In genomic region chr8:83722631-83723030, GRCm38 (mm10) we compare ENCODE assay signal across 22 mouse cellular contexts. TPM values are rescaled to one million over a fixed set of nuclear protein-coding genes. Genes with fewer than 3 reads are reported as not detected.
DNase-seq lines count a peak whose midpoint lies in the region; TF ChIP-seq lines count a peak whose summit lies in the region.
"Had no signal": no experiment of that assay in that cellular context is flagged by ENCODE, and none has a peak within 500 bp of the region (broad histone marks: within the 10 kb centered on the region; RNA-seq: fewer than 3 reads in every experiment).

No protein-coding gene starts in this region.

- H3K4me2 ChIP-seq in myocyte (ENCODE audit: low read depth): no peak overlapping the region
- H3K4me2 ChIP-seq: embryonic facial prominence, embryonic 12.5 days; forebrain, embryonic 12.5 days; forebrain, embryonic 15.5 days had no signal

- TF ChIP-seq CTCF in gastrocnemius, adult 2 months (IDR thresholded peaks at IDR 0.05): no peak
- no peak for TF ChIP-seq CTCF in heart, adult 2 months (IDR thresholded peaks at IDR 0.05)

- H3K27ac ChIP-seq in gastrocnemius, adult 2 months: peak overlapping the region; percentile 68
- H3K27ac ChIP-seq in heart, adult 2 months: peak overlapping the region; percentile 71
- H3K27ac ChIP-seq: embryonic facial prominence, embryonic 10.5 days; embryonic facial prominence, embryonic 12.5 days; forebrain, embryonic 12.5 days; forebrain, embryonic 15.5 days had no signal

- H3K27me3 ChIP-seq in heart, adult 2 months (ENCODE audit: control insufficient read depth, insufficient read depth, low read length): no peaks in the 10 kb centered on the region
- no peaks in the 10 kb centered on the region for H3K27me3 ChIP-seq in myocyte (ENCODE audit: control insufficient read depth, insufficient read depth, insufficient read length)
- no peaks in the 10 kb centered on the region for H3K27me3 ChIP-seq in splenic B cell, adult 2 months (ENCODE audit: control insufficient read depth, insufficient read depth, low read length, poor library complexity, severe bottlenecking)
- H3K27me3 ChIP-seq: CH12.LX; embryonic facial prominence, embryonic 12.5 days; forebrain, embryonic 12.5 days; forebrain, embryonic 15.5 days; Patski had no signal

- intact Hi-C loops in gastrocnemius, adult 2 months (cut with DNase I): no loop called here
- intact Hi-C loops in gastrocnemius, postnatal 14 days (cut with DNase I; ENCODE audit: low total_unique reads): loop anchor here (5.0 to 10.0 kb wide), 2 partner anchors 58 to 175 kb away; partner anchors contain the start of gene Ptger1
- intact Hi-C loops in heart, adult 2 months (cut with DNase I): loop anchor here (2.0 kb wide), 2 partner anchors 14 to 56 kb away; partner anchors contain the start of gene Ptger1
- intact Hi-C loops in heart, postnatal 25 days (cut with DNase I): loop anchor here (5.0 kb wide), 2 partner anchors 60 kb away; no protein-coding TSS in a partner anchor

- peaks cover 4% of the 10 kb centered on the region for H3K36me3 ChIP-seq in heart, adult 2 months (ENCODE audit: control insufficient read depth, insufficient read depth, low read length)
- peaks cover 48% of the 10 kb centered on the region for H3K36me3 ChIP-seq in myocyte (ENCODE audit: control insufficient read depth, insufficient read depth)
- H3K36me3 ChIP-seq in splenic B cell, adult 2 months (ENCODE audit: control insufficient read depth, insufficient read depth, low read length, poor library complexity, severe bottlenecking): peaks cover 22% of the 10 kb centered on the region

- no peak for TF ChIP-seq EP300 in heart, adult 2 months (IDR thresholded peaks at IDR 0.05; ENCODE audit: insufficient read depth, low read depth, low read length)

- no peak overlapping the region for H3K9ac ChIP-seq in heart, adult 2 months (ENCODE audit: low read depth, low read length)
- H3K9ac ChIP-seq: embryonic facial prominence, embryonic 12.5 days; forebrain, embryonic 12.5 days; forebrain, embryonic 15.5 days; forebrain, postnatal 0 days had no signal

- no peak overlapping the region for H3K4me3 ChIP-seq in gastrocnemius, adult 2 months
- no peak overlapping the region for H3K4me3 ChIP-seq in heart, adult 2 months
- H3K4me3 ChIP-seq in myocyte: no peak overlapping the region
- H3K4me3 ChIP-seq: embryonic facial prominence, embryonic 10.5 days; embryonic facial prominence, embryonic 12.5 days; forebrain, embryonic 12.5 days; forebrain, embryonic 15.5 days had no signal

- H3K4me1 ChIP-seq in heart, adult 2 months (ENCODE audit: control insufficient read depth, insufficient read depth, low read length): peaks cover 9% of the 10 kb centered on the region
- H3K4me1 ChIP-seq: embryonic facial prominence, embryonic 10.5 days; embryonic facial prominence, embryonic 12.5 days; forebrain, embryonic 15.5 days had no signal

- no peak for TF ChIP-seq POLR2A in heart, adult 2 months (IDR thresholded peaks at IDR 0.05; ENCODE audit: insufficient read depth, low read depth, low read length)
- TF ChIP-seq POLR2A in myocyte (IDR thresholded peaks at IDR 0.05; ENCODE audit: insufficient read length, low read depth): no peak

- H3ac ChIP-seq in myocyte (ENCODE audit: control insufficient read depth, insufficient read length): no peak overlapping the region

- peaks cover 2% of the 10 kb centered on the region; the same call in 1 of the 2 replicates for H3K79me2 ChIP-seq in heart, adult 2 months (replicated peaks; ENCODE audit: control insufficient read depth, insufficient read depth, low read length)
- H3K79me2 ChIP-seq in myocyte (ENCODE audit: control insufficient read depth, insufficient read depth): peaks cover 26% of the 10 kb centered on the region

- 77% methylated on average over 12 of the region's 12 CpGs for WGBS in heart, adult 2 months

- DNase-seq in gastrocnemius, adult 2 months: peak; percentile 13
- no peak for DNase-seq in gastrocnemius, postnatal 14 days
- no peak for DNase-seq in heart, adult 2 months
- no peak for DNase-seq in heart, postnatal 25 days (ENCODE audit: low spot score)
- peak; percentile 13 for DNase-seq in splenic B cell, adult 2 months (ENCODE audit: low read depth, low spot score)
- no peak for DNase-seq in right cerebral cortex, postnatal 25 days
- no peak for DNase-seq in urinary bladder, postnatal 14 days (ENCODE audit: low spot score)
- DNase-seq: adrenal gland, adult 8-10 months; adrenal gland, postnatal 14 days; cerebellum, adult 11-12 months; cerebellum, adult 2 months; cerebellum, adult 9-10 months; cerebellum, postnatal 10 days; cerebellum, postnatal 25 days; forebrain, postnatal 0 days had no signal

TF ChIP-seq in myocyte, 11 proteins besides CTCF, POLR2A, EP300 and RAD21:
- TF ChIP-seq MYOG (IDR thresholded peaks at IDR 0.05; ENCODE audit: control insufficient read depth in 1 of 3, insufficient read depth in 1 of 3, insufficient read length in 2 of 3, low read depth in 2 of 3) (no peak), POLR2AphosphoS2 (IDR thresholded peaks at IDR 0.05; ENCODE audit: insufficient read length, low read depth) (peak; percentile 59)

RNA-seq across cellular contexts. Expression of gene Ddx39, which starts 7.7 kb away (rescaled TPM):
- 10 to 100 TPM; 11.2 to 13.1 TPM for total RNA-seq in gastrocnemius, adult 2 months (2021)
- 10 to 100 TPM; 11.0 to 14.7 TPM for total RNA-seq in gastrocnemius, postnatal 14 days (2021)
- 10 to 100 TPM; 15.7 to 17.7 TPM for total RNA-seq in heart, adult 2 months (2021)
- polyA plus RNA-seq in heart, adult 2 months (2012; rRNA removed): 18.0 and 27.3 TPM in 2 replicates
- total RNA-seq in heart, postnatal 25 days (2021): 10 to 100 TPM; 20.0 to 21.6 TPM
- 113 TPM for polyA plus RNA-seq in myocyte (2012; fragmentation: generic; extraction: Trizol)

RNA-seq across cellular contexts. Expression of gene Adgre5, which starts 18.5 kb away (rescaled TPM):
- total RNA-seq in gastrocnemius, adult 2 months (2021): 10 to 100 TPM; 16.3 to 27.7 TPM
- total RNA-seq in gastrocnemius, postnatal 14 days (2021): 10 to 100 TPM; 31.6 to 40.0 TPM
- 10 to 100 TPM; 44.6 to 46.4 TPM for total RNA-seq in heart, adult 2 months (2021)
- 73.1 and 73.9 TPM in 2 replicates for polyA plus RNA-seq in heart, adult 2 months (2012; rRNA removed)
- total RNA-seq in heart, postnatal 25 days (2021): 10 to 100 TPM; 39.4 to 56.9 TPM
- 137 TPM for polyA plus RNA-seq in myocyte (2012; fragmentation: generic; extraction: Trizol)

RNA-seq across cellular contexts. Expression of gene Pkn1, which starts 23.7 kb away (rescaled TPM):
- total RNA-seq in gastrocnemius, adult 2 months (2021): 10 to 100 TPM; 25.8 to 29.9 TPM
- total RNA-seq in gastrocnemius, postnatal 14 days (2021): 10 to 100 TPM; 52.5 to 52.6 TPM
- total RNA-seq in heart, adult 2 months (2021): 10 to 100 TPM; 51.1 to 55.6 TPM
- 53.7 and 59.5 TPM in 2 replicates for polyA plus RNA-seq in heart, adult 2 months (2012; rRNA removed)
- total RNA-seq in heart, postnatal 25 days (2021): 10 to 100 TPM; 58.6 to 58.8 TPM
- polyA plus RNA-seq in myocyte (2012; fragmentation: generic; extraction: Trizol): 34.1 TPM

RNA-seq across cellular contexts. Expression of gene Ptger1, which starts 56.2 kb away (rescaled TPM):
- under 1 TPM; 0.08 to 0.39 TPM for total RNA-seq in gastrocnemius, adult 2 months (2021)
- total RNA-seq in gastrocnemius, postnatal 14 days (2021): under 1 TPM; 0.13 to 0.49 TPM
- total RNA-seq in heart, adult 2 months (2021): under 1 TPM; 0.37 to 0.39 TPM
- 0.41 and 0.79 TPM in 2 replicates for polyA plus RNA-seq in heart, adult 2 months (2012; rRNA removed)
- total RNA-seq in heart, postnatal 25 days (2021): under 1 TPM; 0.25 to 0.34 TPM
- polyA plus RNA-seq in myocyte (2012; fragmentation: generic; extraction: Trizol): 0.78 TPM

Comparison
In these comparisons a context has a peak if more than half of its experiments do, and no peak if none do; other contexts are left out.
1. DNase-seq: peak in gastrocnemius, adult 2 months (single experiment) and splenic B cell, adult 2 months (single experiment); none in gastrocnemius, postnatal 14 days (single experiment), heart, adult 2 months (0 of 2), heart, postnatal 25 days (single experiment), right cerebral cortex, postnatal 25 days (single experiment) and urinary bladder, postnatal 14 days (single experiment).